Mouse (Mus musculus): ENCODE results near the gene Pex14. TPM values are rescaled to one million over a fixed set of nuclear protein-coding genes. Genes with fewer than 3 reads are reported as not detected.

Pex14 gene
- total RNA-seq, 2 experiments from 2014 or later, result 63.0 to 67.3 TPM

GRCm38 (mm10) chr4:148952328-148953222, 147.1 kb downstream of the Pex14 start:
- no peak for DNase-seq (ENCODE audit: low spot score in 2 of 2)

GRCm38 (mm10) chr4:148951821-148952291, 147.8 kb downstream of the Pex14 start:
- DNase-seq (ENCODE audit: low spot score in 2 of 2), result peak in 1 of 2 experiments; percentile 38

GRCm38 (mm10) chr4:148950932-148951650, 148.6 kb downstream of the Pex14 start:
- no peak for DNase-seq (ENCODE audit: low spot score in 2 of 2)

- DNase-seq (ENCODE audit: low spot score in 2 of 2), result no peak
Observed at GRCm38 (mm10) chr4:148950487-148950886, 149.2 kb downstream of the Pex14 start.

GRCm38 (mm10) chr4:148947833-148948388, 151.8 kb downstream of the Pex14 start:
- no peak for DNase-seq (ENCODE audit: low spot score in 2 of 2)

- DNase-seq (ENCODE audit: low spot score in 2 of 2), result no peak
Observed at GRCm38 (mm10) chr4:148946071-148946470, 153.6 kb downstream of the Pex14 start.

GRCm38 (mm10) chr4:148945476-148945881, 154.2 kb downstream of the Pex14 start:
- no peak for DNase-seq (ENCODE audit: low spot score in 2 of 2)

- DNase-seq (ENCODE audit: low spot score in 2 of 2), result no peak
Observed at GRCm38 (mm10) chr4:148943099-148943498, 156.6 kb downstream of the Pex14 start.

- DNase-seq (ENCODE audit: low spot score in 2 of 2), result no peak
Observed at GRCm38 (mm10) chr4:148941321-148941720, 158.4 kb downstream of the Pex14 start.

GRCm38 (mm10) chr4:148940674-148941211, 158.9 kb downstream of the Pex14 start:
- DNase-seq (ENCODE audit: low spot score in 2 of 2), result peak; percentile 42 to 75

- DNase-seq (ENCODE audit: low spot score in 2 of 2), result no peak
Observed at GRCm38 (mm10) chr4:148938546-148938945, 161.1 kb downstream of the Pex14 start.

GRCm38 (mm10) chr4:148936727-148937126, 162.9 kb downstream of the Pex14 start:
- DNase-seq (ENCODE audit: low spot score in 2 of 2), result no peak

- DNase-seq (ENCODE audit: low spot score in 2 of 2), result no peak
Observed at GRCm38 (mm10) chr4:148936111-148936510, 163.6 kb downstream of the Pex14 start.

GRCm38 (mm10) chr4:148935211-148935610, 164.5 kb downstream of the Pex14 start:
- no peak for DNase-seq (ENCODE audit: low spot score in 2 of 2)

GRCm38 (mm10) chr4:148933109-148933508, 166.6 kb downstream of the Pex14 start:
- no peak for DNase-seq (ENCODE audit: low spot score in 2 of 2)

GRCm38 (mm10) chr4:148930721-148931229, 168.9 kb downstream of the Pex14 start:
- DNase-seq (ENCODE audit: low spot score in 2 of 2), result no peak

GRCm38 (mm10) chr4:148928876-148929275, 170.8 kb downstream of the Pex14 start:
- DNase-seq (ENCODE audit: low spot score in 2 of 2), result no peak

- DNase-seq (ENCODE audit: low spot score in 2 of 2), result no peak
Observed at GRCm38 (mm10) chr4:148928316-148928715, 171.4 kb downstream of the Pex14 start.

- no peak for DNase-seq (ENCODE audit: low spot score in 2 of 2)
Observed at GRCm38 (mm10) chr4:148926459-148926858, 173.2 kb downstream of the Pex14 start.

- no peak for DNase-seq (ENCODE audit: low spot score in 2 of 2)
Observed at GRCm38 (mm10) chr4:148925589-148926359, 173.9 kb downstream of the Pex14 start.
